Mouse (Mus musculus) spleen, embryonic (tissue): ENCODE data around the gene Plscr3.

Experiments used
- CTCF ChIA-PET: fragments of 350-600 bp; sonication (Branson Sonifier 250); formaldehyde crosslinking; loops from one replicate; lab custom pipeline; 2022; lab: Charles Lee

Gene Plscr3

GRCm38 (mm10) chr11:69884663-69885062 is 38.5 kb downstream of the Plscr3 start:
- CTCF ChIA-PET, result interaction anchor here (0.6 to 1.6 kb wide), 2 partner anchors 37 to 195 kb away, joined by 4 to 7 read pairs; partner anchors contain the start of gene Eif5a

- CTCF ChIA-PET, result interaction anchor here (0.5 kb wide), 1 partner anchor 158 kb away, joined by 3 read pairs; no protein-coding TSS in a partner anchor
These were observed 40.9 kb downstream of the Plscr3 start for GRCm38 (mm10) chr11:69886907-69887635.

GRCm38 (mm10) chr11:69891482-69891881 is 45.3 kb downstream of the Plscr3 start:
- CTCF ChIA-PET, result interaction anchor here (0.9 kb wide), 1 partner anchor 8 kb away, joined by 3 read pairs; no protein-coding TSS in a partner anchor

- CTCF ChIA-PET, result interaction anchor here (0.6 to 0.9 kb wide), 4 partner anchors 15 to 74 kb away, joined by 3 to 27 read pairs (median 4); no protein-coding TSS in a partner anchor
These were observed 48.5 kb downstream of the Plscr3 start for GRCm38 (mm10) chr11:69894671-69895070.

DNA sequence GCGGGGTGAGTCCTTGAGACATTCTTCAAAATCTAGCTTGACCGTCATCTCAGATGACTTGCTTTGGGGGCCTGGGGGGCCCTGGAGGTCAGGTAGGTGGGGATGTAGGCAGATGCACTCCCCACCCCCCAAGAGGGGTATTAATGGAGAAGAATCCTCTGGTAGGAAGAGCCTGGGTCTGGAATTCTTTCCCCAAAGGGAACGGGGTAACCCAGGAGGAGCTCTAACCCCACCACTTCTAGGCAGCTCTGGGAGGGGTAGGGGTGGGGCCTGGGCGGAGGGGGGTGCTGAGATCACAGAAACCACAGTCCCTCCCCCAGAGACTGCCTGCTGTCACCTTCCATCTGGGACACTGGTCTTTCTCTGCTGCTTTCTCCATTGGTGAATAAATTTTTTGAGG is 49.1 kb downstream of the Plscr3 start, which contains the start of gene Acap1:
Acap1 (minus strand) TSS at position 249 of the 400 bp plus-strand sequence.
- CTCF ChIA-PET, result interaction anchor here (0.6 to 0.9 kb wide), 2 partner anchors 14 to 22 kb away, joined by 3 to 4 read pairs; no protein-coding TSS in a partner anchor

DNA sequence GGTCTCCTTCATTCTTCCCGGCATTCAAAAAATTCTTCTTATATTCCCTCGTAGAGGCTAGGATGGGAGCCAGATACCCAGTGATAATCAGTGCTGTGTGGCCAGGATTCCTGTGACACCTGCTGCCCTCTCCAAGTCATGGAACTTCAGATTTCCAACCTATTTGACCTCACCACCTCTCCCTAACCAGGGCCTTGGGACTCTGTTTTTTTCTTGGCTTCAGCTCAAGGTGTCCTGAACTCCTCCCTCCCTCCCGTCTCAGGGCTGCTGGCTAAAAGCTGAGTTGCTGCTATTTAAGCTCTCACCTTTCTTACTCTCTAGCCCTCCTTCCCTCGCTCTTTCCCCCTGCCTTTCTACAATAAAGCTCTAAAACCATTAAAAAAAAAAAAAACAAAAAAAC is 53.7 kb downstream of the Plscr3 start:
- CTCF ChIA-PET, result interaction anchor here (1.2 kb wide), 1 partner anchor 11 kb away, joined by 3 read pairs; no protein-coding TSS in a partner anchor

GRCm38 (mm10) chr11:69900471-69901405 is 54.6 kb downstream of the Plscr3 start, which contains the start of the genes 2810408A11Rik and Neurl4:
2810408A11Rik (minus strand) TSS chr11:69900987.
Neurl4 (plus strand) TSS chr11:69901072.
- CTCF ChIA-PET, result interaction anchor here (1.2 kb wide), 1 partner anchor 11 kb away, joined by 3 read pairs; no protein-coding TSS in a partner anchor

DNA sequence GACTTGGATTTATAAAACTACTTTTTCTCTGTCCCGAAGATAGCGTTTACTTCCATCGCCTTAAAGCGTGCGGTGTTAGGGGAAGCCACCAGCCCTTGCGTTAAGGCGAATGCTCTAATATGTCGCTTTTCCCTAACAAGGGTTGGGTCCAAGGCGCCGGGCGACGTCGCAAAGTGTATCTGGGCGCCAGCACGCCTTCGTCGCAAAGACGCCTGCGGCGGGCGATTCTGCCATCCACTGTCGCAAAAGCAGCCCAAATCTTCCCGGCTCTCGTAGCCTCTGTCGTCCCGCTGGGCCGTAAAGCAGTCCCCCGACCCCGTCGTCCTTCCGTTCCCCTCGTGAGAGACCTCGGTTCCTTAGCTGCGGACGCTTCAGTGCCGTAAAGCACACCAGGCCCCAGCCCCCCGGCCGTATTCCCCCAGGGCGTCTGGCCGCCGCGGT is 55.2 kb downstream of the Plscr3 start:
- CTCF ChIA-PET, result no interaction called here
